Mouse (Mus musculus): ENCODE data around the gene Gm6367.
"Not testable (repeated sequence)": the region's sequence is repeated elsewhere in the genome, so short reads cannot be mapped to it uniquely, and the experiment has no call there.

Gm6367 gene

GRCm38 (mm10) chr5:94988326-94988725 lies at the start of gene Gm6367:
Gm6367 (plus strand) TSS chr5:94988626.
- DNase-seq (ENCODE audit: extremely low read depth, low read depth): not testable (repeated sequence)
